Mouse (Mus musculus) thymus, adult 2 months (tissue): ENCODE measurements around the gene Hmcn2. TPM values are rescaled to one million over a fixed set of nuclear protein-coding genes. Genes with fewer than 3 reads are reported as not detected.

Experiments used
- DNase-seq: peaks from one replicate; pipeline ENCODE4 v3.0.0; 2021
- H3K27ac ChIP-seq: fragments of 200-500 bp; 2 replicates; pipeline ENCODE4 v1.5.1; 2012; ENCODE audit warnings: low read length, control low read depth; ENCODE audit not compliant: control insufficient read depth, insufficient read depth
- H3K27me3 ChIP-seq: fragments of 200-500 bp; 2 replicates; pipeline ENCODE4 v1.6.1; 2012; ENCODE audit warnings: mild to moderate bottlenecking, low read length, moderate library complexity, mixed read lengths; ENCODE audit not compliant: control insufficient read depth, insufficient read depth
- H3K36me3 ChIP-seq: fragments of 200-500 bp; 2 replicates; pipeline ENCODE4 v1.6.1; 2012; ENCODE audit warnings: mild to moderate bottlenecking, low read length, moderate library complexity; ENCODE audit not compliant: control insufficient read depth, insufficient read depth
- H3K4me1 ChIP-seq: fragments of 200-500 bp; replicated peaks from 2 replicates; pipeline ENCODE4 v1.6.1; 2012; ENCODE audit warnings: low read length; ENCODE audit not compliant: control insufficient read depth, insufficient read depth
- H3K4me3 ChIP-seq: fragments of 200-500 bp; 2 replicates; pipeline ENCODE4 v1.5.1; 2012; ENCODE audit warnings: mild to moderate bottlenecking, low read length, control low read depth, moderate library complexity; ENCODE audit not compliant: control insufficient read depth, insufficient read depth
- CTCF ChIP-seq: fragments of 200-500 bp; IDR thresholded peaks from 2 replicates; pipeline ENCODE4 v1.5.1; 2012; ENCODE audit warnings: mild to moderate bottlenecking, control low read depth, low read length, moderate library complexity, borderline replicate concordance; ENCODE audit not compliant: control insufficient read depth, poor library complexity, insufficient read depth; ENCODE audit errors: extremely low read depth
- POLR2A ChIP-seq: fragments of 200-500 bp; IDR thresholded peaks from 2 replicates; pipeline ENCODE4 v1.6.1; 2012; ENCODE audit warnings: mild to moderate bottlenecking, low read length, control low read depth, moderate library complexity; ENCODE audit not compliant: control insufficient read depth, poor library complexity, insufficient read depth; ENCODE audit errors: extremely low read depth
- WGBS: fragments of 180-500 bp; shearing (Covaris S2); methylation state at CpG from one replicate; pipeline ENCODE4 v1.1.7; 2018; 5-methylcytosine and 5-hydroxymethylcytosine counted together
- polyA plus RNA-seq: library from polyadenylated mRNA; depleted of rRNA; stranded (reverse); fragments of >200 nt; gene quantifications from 2 replicates; pipeline ENCODE4 v1.2.3, GENCODE M21; 2012; rRNA removed

The Hmcn2 gene
- polyA plus RNA-seq, 1 experiment: 4.8 TPM

- 97% methylated on average over 6 of the region's 6 CpGs for WGBS
- H3K27ac ChIP-seq: no peak overlapping the region
- H3K36me3 ChIP-seq: no peaks in the 10 kb centered on the region
Observed at GRCm38 (mm10) chr2:31508851-31509250, 194.6 kb downstream of the Hmcn2 start.

More at GRCm38 (mm10) chr2:31508851-31509250, 194.6 kb downstream of the Hmcn2 start:
- DNase-seq: no peak
- Histone ChIP-seq H3K4me3 (no peak overlapping the region), H3K4me1 (no peaks in the 10 kb centered on the region), H3K27me3 (no peaks in the 10 kb centered on the region)
- TF ChIP-seq CTCF (no peak), POLR2A (no peak)

Other genes with a start within 250 kb of the Hmcn2 start
- 148 and 160 TPM in 2 replicates for gene Fnbp1, start 172.4 kb upstream of the Hmcn2 start, polyA plus RNA-seq
- 33.2 and 34.6 TPM in 2 replicates for gene Gpr107, start 162.1 kb upstream of the Hmcn2 start, polyA plus RNA-seq
- gene Ncs1, start 68.6 kb upstream of the Hmcn2 start, polyA plus RNA-seq: 2.4 and 2.5 TPM in 2 replicates
- gene Ass1, start 155.8 kb downstream of the Hmcn2 start, polyA plus RNA-seq: 36.3 and 46.6 TPM in 2 replicates